Mouse (Mus musculus) midbrain, embryonic 15.5 days (tissue): ENCODE data around the gene Mfsd4b5. TPM values are rescaled to one million over a fixed set of nuclear protein-coding genes. Genes with fewer than 3 reads are reported as not detected.

Experiments used
- ATAC-seq: fragments of 200-750 bp; cut with Nextera tagmentation; replicated peaks from 2 replicates; pipeline ENCODE4 v1.8.0; 2017; ENCODE audit warnings: moderate TSS enrichment
- H3K27ac ChIP-seq: fragments of 300-500 bp; sonication (generic); 2 replicates; pipeline ENCODE4 v1.5.1; 2015; ENCODE audit warnings: mild to moderate bottlenecking, inconsistent platforms
- H3K27me3 ChIP-seq: fragments of 300-500 bp; sonication (generic); replicated peaks from 2 replicates; pipeline ENCODE4 v1.6.1; 2015; ENCODE audit warnings: inconsistent platforms
- H3K36me3 ChIP-seq: fragments of 300-500 bp; sonication (generic); replicated peaks from 2 replicates; pipeline ENCODE4 v1.6.1; 2015; ENCODE audit warnings: inconsistent platforms
- H3K4me1 ChIP-seq: fragments of 300-500 bp; sonication (generic); 2 replicates; pipeline ENCODE4 v1.6.1; 2015; ENCODE audit warnings: inconsistent platforms
- H3K4me2 ChIP-seq: fragments of 300-500 bp; sonication (generic); 2 replicates; pipeline ENCODE4 v1.6.1; 2015; ENCODE audit warnings: inconsistent platforms, mild to moderate bottlenecking, moderate library complexity
- H3K4me3 ChIP-seq: fragments of 300-500 bp; sonication (generic); 2 replicates; pipeline ENCODE4 v1.5.1; 2015; ENCODE audit warnings: mild to moderate bottlenecking, inconsistent platforms
- H3K9ac ChIP-seq: fragments of 300-500 bp; sonication (generic); 2 replicates; pipeline ENCODE4 v1.6.1; 2015; ENCODE audit warnings: mild to moderate bottlenecking, inconsistent platforms
- H3K9me3 ChIP-seq: fragments of 300-500 bp; sonication (generic); 2 replicates; pipeline ENCODE4 v1.6.1; 2016; ENCODE audit warnings: inconsistent platforms
- WGBS: fragments of 180-500 bp; shearing (Covaris S2); methylation state at CpG from one replicate; pipeline ENCODE4 v1.1.7; 2015; ENCODE audit warnings: mixed read lengths; 5-methylcytosine and 5-hydroxymethylcytosine counted together
- polyA plus RNA-seq: library from polyadenylated mRNA; unstranded; fragments of >200 nt; fragmentation: Nextera tagmentation; extraction: Ambion mirVana; gene quantifications from 2 replicates; pipeline ENCODE4 v1.2.1, GENCODE M21; 2015

Mfsd4b5 gene
- polyA plus RNA-seq: 0.08 TPM in 1 of 2 replicates, not detected in the other

- no peak within 1 kb of the TSS for H3K4me3 ChIP-seq
- H3K36me3 ChIP-seq: no peaks in the 10 kb centered on the region
- no peaks in the 10 kb centered on the region for H3K27me3 ChIP-seq
- no peaks in the 10 kb centered on the region for H3K4me1 ChIP-seq
- no peak within 1 kb of the TSS for H3K27ac ChIP-seq
- 96% methylated on average over 12 of the region's 12 CpGs for WGBS
- no peaks in the 10 kb centered on the region for H3K9me3 ChIP-seq
- no peak for ATAC-seq
- H3K9ac ChIP-seq: no peak within 1 kb of the TSS
- no peak within 1 kb of the TSS for H3K4me2 ChIP-seq
Observed at GRCm38 (mm10) chr10:39986466-39986865, at the start of gene Mfsd4b5. TSS of gene Mfsd4b5 (minus strand) at chr10:39986646.

GRCm38 (mm10) chr10:40034956-40035355 lies 48.5 kb upstream of the Mfsd4b5 start:
- Histone ChIP-seq H3K9me3 (no peaks in the 10 kb centered on the region), H3K27ac (no peak overlapping the region), H3K9ac (no peak overlapping the region), H3K4me2 (no peak overlapping the region), H3K4me1 (peaks cover 11% of the 10 kb centered on the region), H3K36me3 (no peaks in the 10 kb centered on the region), H3K4me3 (no peak overlapping the region), H3K27me3 (no peaks in the 10 kb centered on the region)
- WGBS: 97% methylated on average over 6 of the region's 6 CpGs
- no peak for ATAC-seq

- ATAC-seq: no peak
- 90% methylated on average over 2 of the region's 2 CpGs for WGBS
- Histone ChIP-seq H3K4me3 (no peak overlapping the region), H3K9ac (no peak overlapping the region), H3K27me3 (no peaks in the 10 kb centered on the region), H3K27ac (no peak overlapping the region), H3K9me3 (no peaks in the 10 kb centered on the region), H3K4me2 (no peak overlapping the region), H3K36me3 (no peaks in the 10 kb centered on the region), H3K4me1 (peaks cover 11% of the 10 kb centered on the region)
Observed at GRCm38 (mm10) chr10:40032897-40033296, 46.5 kb upstream of the Mfsd4b5 start.

- Histone ChIP-seq H3K4me1 (peaks cover under 1% of the 10 kb centered on the region), H3K4me2 (no peak overlapping the region), H3K9ac (no peak overlapping the region), H3K27ac (no peak overlapping the region), H3K4me3 (no peak overlapping the region), H3K9me3 (no peaks in the 10 kb centered on the region), H3K27me3 (no peaks in the 10 kb centered on the region), H3K36me3 (no peaks in the 10 kb centered on the region)
- ATAC-seq: no peak
- 93% methylated on average over 6 of the region's 6 CpGs for WGBS
Observed at GRCm38 (mm10) chr10:40030716-40031115, 44.3 kb upstream of the Mfsd4b5 start.

- Histone ChIP-seq H3K4me1 (peaks cover 6% of the 10 kb centered on the region), H3K4me3 (no peak overlapping the region), H3K27ac (no peak overlapping the region), H3K9ac (no peak overlapping the region), H3K27me3 (no peaks in the 10 kb centered on the region), H3K9me3 (no peaks in the 10 kb centered on the region), H3K4me2 (no peak overlapping the region), H3K36me3 (no peaks in the 10 kb centered on the region)
- 83% methylated on average over 2 of the region's 2 CpGs for WGBS
- ATAC-seq: no peak
Observed at GRCm38 (mm10) chr10:40029610-40030009, 43.2 kb upstream of the Mfsd4b5 start.

GRCm38 (mm10) chr10:40028091-40028490 lies 41.6 kb upstream of the Mfsd4b5 start:
- H3K27ac ChIP-seq: no peak overlapping the region
- no peak overlapping the region for H3K4me2 ChIP-seq
- no peaks in the 10 kb centered on the region for H3K27me3 ChIP-seq
- peaks cover 14% of the 10 kb centered on the region for H3K4me1 ChIP-seq
- 85% methylated on average over 8 of the region's 8 CpGs for WGBS
- H3K9me3 ChIP-seq: no peaks in the 10 kb centered on the region
- ATAC-seq: no peak
- no peak overlapping the region for H3K9ac ChIP-seq
- H3K36me3 ChIP-seq: no peaks in the 10 kb centered on the region
- H3K4me3 ChIP-seq: no peak overlapping the region

- 94% methylated on average over 5 of the region's 5 CpGs for WGBS
- no peak for ATAC-seq
- Histone ChIP-seq H3K9ac (no peak overlapping the region), H3K4me2 (no peak overlapping the region), H3K36me3 (no peaks in the 10 kb centered on the region), H3K4me3 (no peak overlapping the region), H3K9me3 (no peaks in the 10 kb centered on the region), H3K27me3 (no peaks in the 10 kb centered on the region), H3K4me1 (peaks cover 14% of the 10 kb centered on the region), H3K27ac (no peak overlapping the region)
Observed at GRCm38 (mm10) chr10:40026546-40026945, 40.1 kb upstream of the Mfsd4b5 start.

GRCm38 (mm10) chr10:40025560-40025959 lies 39.1 kb upstream of the Mfsd4b5 start:
- ATAC-seq: no peak
- Histone ChIP-seq H3K9ac (peak overlapping the region; percentile 57), H3K27me3 (no peaks in the 10 kb centered on the region), H3K27ac (peak overlapping the region; percentile 93), H3K9me3 (no peaks in the 10 kb centered on the region), H3K4me1 (peaks cover 14% of the 10 kb centered on the region), H3K36me3 (no peaks in the 10 kb centered on the region), H3K4me3 (peak overlapping the region; percentile 76), H3K4me2 (peak overlapping the region; percentile 84)
- 66% methylated on average over 8 of the region's 8 CpGs for WGBS

- no peaks in the 10 kb centered on the region for H3K27me3 ChIP-seq
- ATAC-seq: peak; percentile 99
- peak within 1 kb of the TSS; percentile 84 for H3K4me2 ChIP-seq
- H3K4me1 ChIP-seq: peaks cover 14% of the 10 kb centered on the region
- no peaks in the 10 kb centered on the region for H3K36me3 ChIP-seq
- H3K27ac ChIP-seq: peak within 1 kb of the TSS; percentile 93
- peak within 1 kb of the TSS; percentile 57 for H3K9ac ChIP-seq
- WGBS: under 1% methylated on average over 46 of the region's 46 CpGs
- H3K9me3 ChIP-seq: no peaks in the 10 kb centered on the region
- H3K4me3 ChIP-seq: peak within 1 kb of the TSS; percentile 76
Observed at GRCm38 (mm10) chr10:40024554-40025428, 38.3 kb upstream of the Mfsd4b5 start, which contains the start of gene Mfsd4b1. TSS of gene Mfsd4b1 (minus strand) at chr10:40025268.

- Histone ChIP-seq H3K27me3 (no peaks in the 10 kb centered on the region), H3K9me3 (no peaks in the 10 kb centered on the region), H3K36me3 (no peaks in the 10 kb centered on the region), H3K4me1 (peaks cover 10% of the 10 kb centered on the region), H3K9ac (no peak overlapping the region), H3K4me2 (no peak overlapping the region), H3K4me3 (no peak overlapping the region), H3K27ac (no peak overlapping the region)
- no peak for ATAC-seq
- WGBS: 77% methylated on average over 2 of the region's 2 CpGs
Observed at GRCm38 (mm10) chr10:40020401-40020800, 34.0 kb upstream of the Mfsd4b5 start.

GRCm38 (mm10) chr10:40019492-40019891 lies 33.0 kb upstream of the Mfsd4b5 start:
- WGBS: 71% methylated on average over 3 of the region's 3 CpGs
- Histone ChIP-seq H3K27me3 (no peaks in the 10 kb centered on the region), H3K36me3 (no peaks in the 10 kb centered on the region), H3K27ac (no peak overlapping the region), H3K4me3 (no peak overlapping the region), H3K4me2 (no peak overlapping the region), H3K9ac (no peak overlapping the region), H3K4me1 (peaks cover 7% of the 10 kb centered on the region), H3K9me3 (no peaks in the 10 kb centered on the region)
- no peak for ATAC-seq

- H3K4me1 ChIP-seq: no peaks in the 10 kb centered on the region
- H3K36me3 ChIP-seq: no peaks in the 10 kb centered on the region
- H3K27ac ChIP-seq: no peak overlapping the region
- no peak for ATAC-seq
- H3K4me3 ChIP-seq: no peak overlapping the region
- no peak overlapping the region for H3K9ac ChIP-seq
- no peaks in the 10 kb centered on the region for H3K9me3 ChIP-seq
- no peaks in the 10 kb centered on the region for H3K27me3 ChIP-seq
- H3K4me2 ChIP-seq: no peak overlapping the region
- whole genome bisulfite sequencing: 83% methylated on average over 5 of the region's 5 CpGs
Observed at GRCm38 (mm10) chr10:40018261-40018860, 31.9 kb upstream of the Mfsd4b5 start.
